In the genomic region with DNA sequence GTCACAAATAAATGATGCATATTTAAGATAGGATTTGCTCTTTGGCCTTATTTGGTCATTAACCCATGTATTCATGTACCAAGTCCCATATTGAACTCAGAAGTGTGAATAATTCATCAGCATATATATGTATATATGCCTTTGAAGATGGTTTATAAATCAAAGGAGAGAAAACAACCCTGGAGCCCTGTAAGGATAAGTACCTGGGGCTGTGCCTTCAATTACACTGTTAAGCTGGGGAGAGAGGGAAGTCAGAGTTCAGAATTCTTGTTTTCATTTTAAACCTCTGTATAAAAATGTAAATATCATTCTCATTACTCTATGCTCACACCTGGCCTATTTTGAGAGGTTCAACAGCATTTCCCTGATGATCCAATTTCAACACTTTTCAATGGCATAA, we compare ENCODE assay signal across 4 mouse cellular contexts.
"Had no signal": no experiment of that assay in that cellular context is flagged by ENCODE, and none has a peak within 500 bp of the region (broad histone marks: within the 10 kb centered on the region; RNA-seq: fewer than 3 reads in every experiment).

No protein-coding gene starts in this region.

- H3K4me1 ChIP-seq: neural tube, embryonic 15.5 days; stomach, embryonic 15.5 days had no signal

- H3K9me3 ChIP-seq: neural tube, embryonic 13.5 days; neural tube, embryonic 15.5 days; stomach, embryonic 15.5 days had no signal

- H3K27me3 ChIP-seq: neural tube, embryonic 13.5 days; neural tube, embryonic 15.5 days; stomach, embryonic 15.5 days had no signal

- H3K4me3 ChIP-seq: neural tube, embryonic 13.5 days; neural tube, embryonic 15.5 days; stomach, embryonic 15.5 days had no signal

- H3K36me3 ChIP-seq: neural tube, embryonic 13.5 days; neural tube, embryonic 15.5 days; stomach, embryonic 15.5 days had no signal

- H3K4me2 ChIP-seq: neural tube, embryonic 13.5 days; neural tube, embryonic 15.5 days; stomach, embryonic 15.5 days had no signal

- H3K27ac ChIP-seq: neural tube, embryonic 15.5 days; stomach, embryonic 15.5 days; stomach, postnatal 0 days had no signal

- H3K9ac ChIP-seq: neural tube, embryonic 13.5 days; neural tube, embryonic 15.5 days; stomach, embryonic 15.5 days had no signal
